Mouse (Mus musculus) gastrocnemius, adult 8-10 months (tissue): ENCODE data around the gene Trpm4. TPM values are rescaled to one million over a fixed set of nuclear protein-coding genes. Genes with fewer than 3 reads are reported as not detected.
"Not testable (repeated sequence)": the region's sequence is repeated elsewhere in the genome, so short reads cannot be mapped to it uniquely, and the experiment has no call there.

Experiments
- DNase-seq, 2 experiments: peaks; one replicate each; pipeline ENCODE4 v3.0.0; 2022; ENCODE audit warnings: low spot score in 2 of 2
- total RNA-seq, 4 experiments: library from RNA; stranded (reverse); gene quantifications; 2 replicates each; pipeline ENCODE4 v1.2.4; 2022

The Trpm4 gene
- total RNA-seq, 4 experiments from 2014 or later: 30.7 to 35.6 (median 32.0) TPM

- DNase-seq: not testable (repeated sequence)
Observed at GRCm38 (mm10) chr7:45255822-45256221, 77.8 kb downstream of the Trpm4 start.

GRCm38 (mm10) chr7:45253806-45254205, 79.8 kb downstream of the Trpm4 start:
- DNase-seq: no peak

Other genes starting within 250 kb of the Trpm4 start
- gene Rcn3, start 241.6 kb downstream of the Trpm4 start, total RNA-seq: 10 to 100 TPM in 1 of 4 experiments, 1 to 10 TPM in 3; 4.1 to 10.2 (median 7.5) TPM
- gene Fcgrt, start 229.9 kb downstream of the Trpm4 start, total RNA-seq: 10 to 100 TPM; 23.8 to 37.0 (median 30.0) TPM
- gene Rps11, start 209.3 kb downstream of the Trpm4 start, total RNA-seq: 100 to 1,000 TPM; 471 to 554 (median 519) TPM
- 100 to 1,000 TPM; 647 to 843 (median 690) TPM for gene Rpl13a, start 205.0 kb downstream of the Trpm4 start, total RNA-seq
- gene Gm45713, start 197.5 kb downstream of the Trpm4 start, total RNA-seq: not detected
- gene Flt3l, start 197.3 kb downstream of the Trpm4 start, total RNA-seq: 1 to 10 TPM in 3 of 4 experiments, under 1 TPM in 1; 0.94 to 2.7 (median 2.3) TPM
- gene Pih1d1, start 179.5 kb downstream of the Trpm4 start, total RNA-seq: 10 to 100 TPM; 34.6 to 42.1 (median 38.3) TPM
- 10 to 100 TPM; 10.4 to 16.9 (median 13.7) TPM for gene Aldh16a1, start 179.2 kb downstream of the Trpm4 start, total RNA-seq
- under 1 TPM; 0.21 to 0.39 (median 0.31) TPM for gene Slc17a7, start 169.8 kb downstream of the Trpm4 start, total RNA-seq
- not detected for gene Gfy, start 154.2 kb downstream of the Trpm4 start, total RNA-seq
- not detected for gene Pth2, start 152.8 kb downstream of the Trpm4 start, total RNA-seq
- under 1 TPM in 1 of 4 experiments, not detected in 3; 0.25 TPM for gene Ccdc155, start 128.9 kb downstream of the Trpm4 start, total RNA-seq
- gene Dkkl1, start 121.6 kb downstream of the Trpm4 start, total RNA-seq: not detected
- gene Tead2, start 118.0 kb downstream of the Trpm4 start, total RNA-seq: 1 to 10 TPM in 3 of 4 experiments, under 1 TPM in 1; 0.77 to 3.1 (median 1.7) TPM
- 1 to 10 TPM in 3 of 4 experiments, under 1 TPM in 1; 0.15 to 2.0 (median 1.2) TPM for gene Cd37, start 94.7 kb downstream of the Trpm4 start, total RNA-seq
- not detected for gene Slc6a16, start 92.7 kb downstream of the Trpm4 start, total RNA-seq
- not detected for gene Slc6a21, start 56.3 kb downstream of the Trpm4 start, total RNA-seq
- gene Hrc, start 1.5 kb upstream of the Trpm4 start, total RNA-seq: 100 to 1,000 TPM; 700 to 858 (median 833) TPM
- under 1 TPM in 3 of 4 experiments, not detected in 1; 0.07 to 0.24 (median 0.09) TPM for gene Ppfia3, start 33.2 kb upstream of the Trpm4 start, total RNA-seq
- not detected for gene Lin7b, start 36.8 kb upstream of the Trpm4 start, total RNA-seq
- 10 to 100 TPM; 45.4 to 74.5 (median 59.9) TPM for gene Snrnp70, start 62.0 kb upstream of the Trpm4 start, total RNA-seq
- gene Kcna7, start 71.9 kb upstream of the Trpm4 start, total RNA-seq: 10 to 100 TPM; 78.8 to 94.6 (median 88.3) TPM
- 1 to 10 TPM; 3.7 to 4.9 (median 4.3) TPM for gene Ntf5, start 79.9 kb upstream of the Trpm4 start, total RNA-seq
- gene Lhb, start 87.0 kb upstream of the Trpm4 start, total RNA-seq: under 1 TPM in 2 of 4 experiments, not detected in 2; 0.46 to 0.61 TPM
- 100 to 1,000 TPM; 265 to 308 (median 299) TPM for gene Gys1, start 101.1 kb upstream of the Trpm4 start, total RNA-seq
- 10 to 100 TPM; 22.4 to 28.6 (median 24.0) TPM for gene Ruvbl2, start 104.3 kb upstream of the Trpm4 start, total RNA-seq
- 100 to 1,000 TPM in 3 of 4 experiments, 10 to 100 TPM in 1; 83.2 to 132 (median 121) TPM for gene Ftl1, start 126.1 kb upstream of the Trpm4 start, total RNA-seq
- 10 to 100 TPM; 14.5 to 17.8 (median 15.3) TPM for gene Bax, start 133.1 kb upstream of the Trpm4 start, total RNA-seq
- not detected for gene Tulp2, start 148.1 kb upstream of the Trpm4 start, total RNA-seq
- 10 to 100 TPM in 3 of 4 experiments, 1 to 10 TPM in 1; 9.7 to 19.4 (median 11.8) TPM for gene Gm45808, start 153.0 kb upstream of the Trpm4 start, total RNA-seq
- 10 to 100 TPM; 22.2 to 29.9 (median 27.6) TPM for gene Dhdh, start 155.0 kb upstream of the Trpm4 start, total RNA-seq
- 10 to 100 TPM; 51.1 to 66.1 (median 56.8) TPM for gene Nucb1, start 176.6 kb upstream of the Trpm4 start, total RNA-seq
- 10 to 100 TPM; 19.6 to 34.3 (median 29.4) TPM for gene Ppp1r15a, start 192.5 kb upstream of the Trpm4 start, total RNA-seq
- gene Plekha4, start 192.6 kb upstream of the Trpm4 start, total RNA-seq: 1 to 10 TPM; 1.4 to 5.4 (median 4.6) TPM
- 1 to 10 TPM in 1 of 4 experiments, under 1 TPM in 2, not detected in 1; 0.52 to 2.8 (median 0.56) TPM for gene Hsd17b14, start 221.1 kb upstream of the Trpm4 start, total RNA-seq
- 100 to 1,000 TPM in 1 of 4 experiments, 10 to 100 TPM in 3; 82.2 to 107 (median 91.8) TPM for gene Bcat2, start 236.4 kb upstream of the Trpm4 start, total RNA-seq